Mouse (Mus musculus): ENCODE measurements around the gene Vps33b.

Gene Vps33b

DNA sequence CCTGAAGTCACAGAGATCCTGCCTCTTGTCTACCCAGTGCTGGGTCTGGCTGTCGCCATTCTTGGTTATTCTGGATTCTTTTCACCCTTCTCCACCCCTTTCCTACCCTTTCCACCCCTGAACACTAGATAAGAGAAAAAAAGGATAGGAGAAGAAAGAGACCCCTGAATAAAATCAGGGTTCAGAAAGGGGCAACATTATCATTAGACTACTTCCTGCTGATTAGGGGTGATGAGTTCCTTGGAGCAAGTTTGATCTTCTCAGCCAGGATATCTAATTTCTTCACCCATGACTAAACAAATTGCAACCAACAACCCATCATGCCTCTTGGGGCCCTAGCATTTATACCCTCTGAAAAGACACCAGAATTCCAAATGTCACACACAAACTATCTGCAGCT is 1.7 kb upstream of the Vps33b start:
- no peak for DNase-seq (ENCODE audit: low read depth, low spot score)

GRCm38 (mm10) chr7:80269751-80270255 is 354 bp downstream of the Vps33b start:
- no peak for DNase-seq (ENCODE audit: low read depth, low spot score)

DNA sequence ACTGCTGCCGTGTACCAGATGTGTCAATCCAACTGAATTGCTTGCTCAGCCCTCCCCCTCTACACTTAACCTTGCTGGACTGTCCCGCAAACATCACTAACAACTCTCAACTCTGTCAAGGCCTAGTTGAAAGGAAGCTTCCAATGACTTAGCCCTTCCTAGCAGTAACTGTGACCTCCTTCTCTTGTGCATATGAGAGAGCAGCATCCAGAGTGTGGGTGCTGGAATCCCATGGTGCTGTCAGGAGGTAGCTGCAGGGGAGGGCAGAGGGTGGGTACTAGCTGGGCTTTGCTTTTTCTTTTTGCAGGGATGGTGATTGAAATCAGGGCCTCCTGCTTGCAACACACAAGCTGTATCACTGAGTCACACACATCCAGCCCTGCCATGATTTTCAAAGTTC is 4.0 kb downstream of the Vps33b start:
- DNase-seq (ENCODE audit: low read depth, low spot score): no peak

DNA sequence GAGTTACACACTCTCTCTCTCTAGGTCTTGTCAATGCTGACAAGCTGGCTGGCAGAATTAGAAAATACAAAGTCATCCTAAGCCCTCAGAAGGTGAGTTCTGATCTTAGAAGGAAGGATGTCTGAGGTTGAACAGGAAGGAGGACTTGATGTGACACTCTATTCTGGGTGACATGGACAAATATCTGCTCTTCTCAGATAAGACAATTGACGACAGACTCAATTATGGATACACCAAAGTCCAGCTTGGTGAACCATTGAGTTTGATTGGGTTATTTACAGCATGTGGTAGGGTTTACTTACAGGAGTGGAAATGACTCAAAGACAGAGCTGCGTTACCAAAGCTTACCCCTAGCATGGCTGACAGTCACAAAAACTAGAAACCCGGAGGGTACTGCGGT is 6.9 kb downstream of the Vps33b start:
- DNase-seq (ENCODE audit: low read depth, low spot score): no peak

GRCm38 (mm10) chr7:80280032-80280431 is 10.6 kb downstream of the Vps33b start:
- no peak for DNase-seq (ENCODE audit: low read depth, low spot score)

DNA sequence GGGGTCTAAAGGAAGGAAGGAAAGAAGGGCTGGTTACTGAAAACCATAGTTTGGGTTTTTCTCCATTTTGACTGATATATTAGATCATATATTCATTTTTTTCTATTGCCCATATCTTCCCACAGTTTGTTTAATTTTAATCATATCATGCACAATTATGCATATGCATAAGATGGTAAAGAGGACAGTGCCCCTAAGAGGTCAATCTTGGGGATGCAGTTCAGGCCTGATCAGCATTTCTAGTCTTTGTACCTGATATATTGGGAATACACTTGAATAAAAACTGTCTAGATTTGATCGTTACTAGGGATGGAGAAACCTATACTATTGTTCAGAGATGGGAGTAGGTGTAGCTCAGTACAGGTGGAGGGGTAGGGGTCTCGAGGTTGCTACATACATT is 11.5 kb downstream of the Vps33b start:
- DNase-seq (ENCODE audit: low read depth, low spot score): no peak

- DNase-seq (ENCODE audit: low read depth, low spot score): no peak
Measured at GRCm38 (mm10) chr7:80281646-80282045, 12.2 kb downstream of the Vps33b start.

DNA sequence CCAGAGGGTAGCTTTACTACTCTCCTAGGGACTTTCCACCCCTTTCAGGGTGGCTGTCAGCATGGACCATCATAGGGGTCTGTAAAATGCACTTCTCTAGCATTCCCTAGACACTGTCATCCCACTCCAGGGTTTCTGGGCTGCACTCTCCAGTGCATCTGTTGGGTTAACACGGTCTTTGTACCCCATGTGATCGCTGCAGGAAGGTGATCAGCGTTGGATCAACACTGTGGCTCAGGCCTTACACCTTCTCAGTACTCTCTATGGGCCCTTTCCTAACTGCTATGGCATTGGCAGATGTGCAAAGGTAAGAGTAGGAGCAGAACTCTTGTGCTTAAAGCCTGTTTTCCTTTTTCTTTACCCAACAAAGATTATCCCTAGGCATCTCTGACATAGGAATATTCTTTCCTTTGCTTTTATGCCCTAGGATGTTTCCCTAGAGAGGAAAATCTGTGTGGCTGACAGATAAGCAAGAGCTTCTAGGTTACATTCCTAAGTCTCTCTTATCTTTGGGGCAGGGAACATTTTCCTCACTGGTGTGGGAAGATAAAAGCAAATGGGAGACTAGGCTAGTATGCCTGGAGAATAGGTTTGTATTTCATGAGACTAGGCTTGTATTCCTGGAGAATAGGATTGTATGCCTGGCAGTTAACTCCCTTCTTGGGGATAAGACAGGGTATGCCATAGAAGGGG is 13.9 kb downstream of the Vps33b start:
- no peak for DNase-seq (ENCODE audit: low read depth, low spot score)

GRCm38 (mm10) chr7:80284391-80284790 is 14.9 kb downstream of the Vps33b start:
- no peak for DNase-seq (ENCODE audit: low read depth, low spot score)

DNA sequence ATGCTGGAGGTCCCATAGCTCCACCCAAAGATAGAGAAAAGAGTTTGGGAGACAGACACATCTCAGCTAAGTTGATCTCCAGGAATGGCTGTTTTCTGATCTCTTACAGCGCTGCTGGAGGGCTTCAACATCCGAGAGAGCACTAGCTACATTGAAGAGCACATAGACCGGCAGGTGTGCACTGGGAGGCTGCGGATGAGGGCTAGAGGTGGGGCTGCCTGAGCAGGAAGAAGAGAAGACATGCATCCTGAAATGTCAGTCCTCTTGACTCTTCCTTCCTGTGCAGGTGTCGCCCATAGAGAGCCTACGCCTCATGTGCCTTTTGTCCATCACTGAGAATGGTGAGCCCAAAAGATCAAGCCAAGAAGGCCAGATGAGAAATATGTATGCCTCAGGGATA is 16.3 kb downstream of the Vps33b start:
- DNase-seq (ENCODE audit: low read depth, low spot score): no peak

DNA sequence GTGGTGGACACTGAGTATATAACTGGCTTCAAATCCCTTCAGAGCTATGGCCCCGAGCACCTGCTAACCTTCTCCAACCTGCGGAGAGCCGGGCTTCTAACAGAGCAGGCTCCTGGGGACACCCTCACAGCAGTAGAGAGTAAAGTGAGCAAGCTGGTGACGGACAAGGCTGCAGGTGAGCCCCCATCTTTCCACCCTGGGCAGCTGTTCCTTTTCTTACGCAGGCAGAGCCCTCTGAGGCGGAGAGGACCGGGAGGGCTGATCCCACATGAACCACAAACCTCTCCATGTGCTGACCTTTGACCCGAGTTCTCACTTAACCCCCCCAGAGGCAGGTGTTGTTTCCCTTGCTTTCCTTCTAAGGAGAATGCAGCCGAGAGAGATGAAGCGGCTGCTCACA is 18.3 kb downstream of the Vps33b start:
- no peak for DNase-seq (ENCODE audit: low read depth, low spot score)

DNA sequence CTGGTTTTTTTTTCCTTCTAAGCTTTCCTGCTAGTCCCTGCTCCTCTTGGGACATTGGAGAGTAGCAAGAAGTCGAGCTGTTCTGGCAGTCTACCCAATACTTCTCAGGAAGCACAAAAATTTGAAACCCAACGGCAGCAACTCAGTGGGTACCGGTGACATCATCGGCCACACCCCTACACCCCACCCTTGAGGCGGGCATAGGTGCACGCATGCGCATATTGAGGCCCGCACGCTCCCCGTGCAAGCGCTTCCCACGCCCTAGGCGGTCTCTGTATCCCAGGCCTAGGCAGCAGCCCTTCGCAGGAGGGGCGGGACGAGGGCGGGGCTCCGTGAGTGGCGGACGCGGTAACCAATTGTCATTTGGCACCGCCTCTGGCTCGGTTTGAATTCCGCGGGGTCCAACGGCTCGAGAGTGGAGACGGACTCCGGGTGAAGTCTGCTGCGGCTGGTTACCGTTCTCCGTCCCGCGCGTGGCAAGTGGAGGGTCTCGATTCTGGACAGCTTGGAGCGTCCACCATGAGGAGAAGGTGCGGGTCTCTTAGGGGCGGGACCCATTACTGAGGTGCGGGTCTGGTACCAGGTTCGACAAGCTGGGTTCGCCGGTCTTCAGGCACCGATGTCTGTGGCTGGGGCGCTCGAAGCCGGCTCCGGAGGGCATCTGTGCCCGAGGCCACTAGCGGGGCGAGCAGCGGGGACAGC is 24.8 kb downstream of the Vps33b start, which contains the start of gene Prc1:
Gene Prc1, plus strand, starts transcription at position 389 of the 702 bp plus-strand sequence.
- DNase-seq (ENCODE audit: low read depth, low spot score): peak; percentile 87

- no peak for DNase-seq (ENCODE audit: low read depth, low spot score)
Measured at GRCm38 (mm10) chr7:80294764-80295648, 25.6 kb downstream of the Vps33b start.

DNA sequence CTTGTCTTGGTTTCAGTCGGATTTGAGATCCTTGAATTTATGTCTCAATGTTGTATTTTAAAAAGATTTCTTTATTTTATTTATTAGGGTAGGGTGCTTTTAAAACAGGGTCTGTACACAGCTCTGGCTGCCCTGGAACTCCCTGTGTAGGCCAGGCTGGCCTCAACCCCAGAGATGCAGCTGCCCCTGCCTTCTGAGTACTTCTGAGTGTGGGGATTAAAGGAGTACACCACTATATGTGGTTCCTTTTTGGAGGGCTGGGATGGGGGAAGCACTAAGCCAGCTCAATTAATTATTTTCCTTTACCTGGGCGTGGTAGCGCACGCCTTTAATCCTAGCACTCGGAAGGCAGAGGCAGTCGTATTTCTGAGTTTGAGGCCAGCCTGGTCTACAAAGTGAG is 27.0 kb downstream of the Vps33b start:
- no peak for DNase-seq (ENCODE audit: low read depth, low spot score)

DNA sequence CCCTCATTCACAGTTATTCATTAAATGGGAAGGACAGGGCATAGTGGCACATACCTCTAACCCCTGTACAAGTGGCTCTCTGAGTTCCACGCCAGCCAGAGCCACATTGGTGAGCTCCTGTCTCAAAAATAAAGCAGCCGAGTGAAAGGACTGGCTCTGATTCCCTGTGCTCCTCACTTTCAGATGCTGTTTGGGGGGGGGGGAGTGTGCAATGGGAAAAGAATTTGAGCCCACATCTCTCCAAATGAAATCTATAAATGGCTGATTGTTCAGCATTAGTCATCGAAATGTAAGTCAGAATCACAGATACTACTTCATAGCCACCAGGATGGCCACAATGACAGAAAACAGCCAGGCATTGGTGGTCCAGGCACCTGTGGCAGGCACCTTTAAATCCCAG is 27.6 kb downstream of the Vps33b start:
- no peak for DNase-seq (ENCODE audit: low read depth, low spot score)

- DNase-seq (ENCODE audit: low read depth, low spot score): no peak
Measured at GRCm38 (mm10) chr7:80298754-80299153, 29.3 kb downstream of the Vps33b start.

DNA sequence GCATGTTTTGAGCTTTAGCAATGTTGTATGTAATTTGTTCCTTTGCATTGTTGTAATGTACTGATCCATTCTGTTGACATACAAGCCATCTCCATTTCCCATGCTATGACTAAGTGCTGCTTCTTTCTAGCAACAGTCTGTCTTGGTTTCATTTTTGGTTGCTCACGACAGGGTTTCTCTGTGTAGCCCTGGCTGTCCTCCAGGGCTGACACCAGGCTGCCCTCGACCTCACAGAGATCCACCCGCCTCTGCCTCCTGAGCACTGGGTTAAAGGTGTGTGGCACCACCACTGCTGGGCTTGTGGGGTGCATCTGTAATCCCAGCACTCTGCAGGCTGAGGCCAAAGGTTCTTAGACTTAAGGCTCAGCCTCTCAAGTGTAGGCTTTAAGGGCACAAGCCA is 30.1 kb downstream of the Vps33b start:
- no peak for DNase-seq (ENCODE audit: low read depth, low spot score)

DNA sequence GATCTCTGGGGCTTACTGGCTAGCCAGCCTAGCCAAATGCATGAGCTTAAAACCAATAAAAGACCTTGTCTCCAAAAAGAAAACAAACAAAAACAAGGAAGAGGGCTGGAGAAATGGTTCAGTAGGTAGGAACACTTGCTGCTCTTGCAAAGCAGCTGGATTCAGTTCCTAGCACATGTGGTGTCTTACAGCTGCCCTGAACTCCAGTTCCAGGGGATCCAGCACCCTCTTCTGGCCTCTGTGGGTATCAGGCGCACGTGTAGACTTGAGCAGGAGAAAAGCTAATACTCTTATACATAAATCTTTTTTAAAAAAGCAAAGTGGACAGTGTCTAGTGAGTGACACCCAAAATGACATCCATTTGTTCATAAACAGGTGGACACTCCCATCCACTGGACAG is 32.1 kb downstream of the Vps33b start:
- no peak for DNase-seq (ENCODE audit: low read depth, low spot score)

DNA sequence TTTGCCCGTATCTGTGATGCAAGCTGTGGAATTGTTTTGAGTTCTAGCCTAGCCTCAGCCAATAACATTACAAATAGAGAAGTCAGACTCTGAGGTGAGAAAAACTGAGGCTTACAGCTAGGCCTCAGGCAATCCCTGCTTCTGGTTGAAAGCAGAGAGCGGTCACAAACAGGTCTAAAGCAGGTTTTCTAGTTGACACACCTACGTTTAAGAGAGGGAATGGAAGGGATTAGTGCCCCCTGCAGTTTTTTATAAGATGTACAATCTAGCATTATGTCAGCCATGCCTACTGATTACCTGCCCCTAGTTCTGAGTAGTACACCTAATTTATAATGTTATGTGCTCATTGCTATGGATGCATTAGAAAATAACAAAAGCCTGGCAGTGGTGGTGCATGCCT is 38.3 kb downstream of the Vps33b start:
- no peak for DNase-seq (ENCODE audit: low read depth, low spot score)

DNA sequence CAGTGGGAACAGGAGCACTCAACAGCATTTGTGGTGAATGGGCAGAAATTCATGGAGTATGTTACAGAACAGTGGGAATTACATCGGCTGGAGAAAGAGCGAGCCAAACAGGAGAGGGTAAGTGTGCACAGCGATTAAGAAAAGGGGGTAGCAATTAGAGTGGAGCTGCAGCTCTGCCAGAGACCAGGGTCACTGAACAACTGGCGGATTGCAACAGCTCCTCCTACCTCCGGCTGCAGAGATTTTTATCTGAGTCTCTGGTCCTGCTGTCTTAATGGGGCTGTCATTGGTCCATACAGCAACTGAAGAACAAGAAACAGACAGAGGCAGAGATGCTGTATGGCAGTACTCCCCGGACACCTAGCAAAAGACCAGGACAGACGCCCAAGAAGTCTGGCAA is 41.3 kb downstream of the Vps33b start:
- no peak for DNase-seq (ENCODE audit: low read depth, low spot score)

GRCm38 (mm10) chr7:80315733-80316132 is 46.3 kb downstream of the Vps33b start:
- no peak for DNase-seq (ENCODE audit: low read depth, low spot score)

GRCm38 (mm10) chr7:80317439-80318115 is 48.1 kb downstream of the Vps33b start:
- DNase-seq (ENCODE audit: low read depth, low spot score): no peak

Measured in retina, adult 2 months (tissue).